Mouse (Mus musculus) kidney, embryonic 14.5 days (tissue): Measurements from ENCODE around the gene Frs2. TPM values are rescaled to one million over a fixed set of nuclear protein-coding genes. Genes with fewer than 3 reads are reported as not detected.

Experiments
- ATAC-seq: fragments of 200-750 bp; cut with Nextera tagmentation; 2 replicates; pipeline ENCODE4 v1.8.0; 2017; ENCODE audit warnings: moderate number of reproducible peaks, mild to moderate bottlenecking, moderate TSS enrichment, moderate library complexity; ENCODE audit not compliant: low FRiP score, low TSS enrichment
- H3K27ac ChIP-seq: fragments of 300-500 bp; sonication (generic); 2 replicates; pipeline ENCODE4 v1.5.1; 2014; ENCODE audit warnings: low read depth, mild to moderate bottlenecking, low read length, moderate library complexity, mixed read lengths
- H3K27me3 ChIP-seq: fragments of 300-500 bp; sonication (generic); 2 replicates; pipeline ENCODE4 v1.6.1; 2014; ENCODE audit warnings: mild to moderate bottlenecking, low read length; ENCODE audit not compliant: control insufficient read depth, insufficient read depth
- H3K36me3 ChIP-seq: fragments of 300-500 bp; sonication (generic); 2 replicates; pipeline ENCODE4 v1.6.1; 2014; ENCODE audit warnings: low read length, mixed read lengths; ENCODE audit not compliant: control insufficient read depth, insufficient read depth
- H3K4me1 ChIP-seq: fragments of 300-500 bp; sonication (generic); 2 replicates; pipeline ENCODE4 v1.6.1; 2014; ENCODE audit warnings: low read length, mixed read lengths; ENCODE audit not compliant: control insufficient read depth, insufficient read depth
- H3K4me2 ChIP-seq: fragments of 300-500 bp; sonication (generic); replicated peaks from 2 replicates; pipeline ENCODE4 v1.6.1; 2014; ENCODE audit warnings: low read depth, mild to moderate bottlenecking, low read length
- H3K4me3 ChIP-seq: fragments of 300-500 bp; sonication (generic); 2 replicates; pipeline ENCODE4 v1.5.1; 2014; ENCODE audit warnings: mild to moderate bottlenecking, low read length
- H3K9ac ChIP-seq: fragments of 300-500 bp; sonication (generic); 2 replicates; pipeline ENCODE4 v1.6.1; 2014; ENCODE audit warnings: low read depth, mild to moderate bottlenecking, low read length, moderate library complexity
- H3K9me3 ChIP-seq: fragments of 300-500 bp; sonication (generic); 2 replicates; pipeline ENCODE4 v1.6.1; 2016; ENCODE audit warnings: low read length; ENCODE audit not compliant: control insufficient read depth
- WGBS: fragments of 180-500 bp; shearing (Covaris S2); extraction: QIAGEN DNeasy Blood & Tissue Kit; methylation state at CpG from one replicate; pipeline ENCODE4 v1.1.7; 2014; 5-methylcytosine and 5-hydroxymethylcytosine counted together
- polyA plus RNA-seq: library from polyadenylated mRNA; unstranded; fragments of >200 nt; fragmentation: Nextera tagmentation; extraction: Ambion mirVana; gene quantifications from 2 replicates; pipeline ENCODE4 v1.2.1, GENCODE M21; 2014

Frs2 gene
- polyA plus RNA-seq, 1 experiment from 2014 or later, result 28.0 TPM

DNA sequence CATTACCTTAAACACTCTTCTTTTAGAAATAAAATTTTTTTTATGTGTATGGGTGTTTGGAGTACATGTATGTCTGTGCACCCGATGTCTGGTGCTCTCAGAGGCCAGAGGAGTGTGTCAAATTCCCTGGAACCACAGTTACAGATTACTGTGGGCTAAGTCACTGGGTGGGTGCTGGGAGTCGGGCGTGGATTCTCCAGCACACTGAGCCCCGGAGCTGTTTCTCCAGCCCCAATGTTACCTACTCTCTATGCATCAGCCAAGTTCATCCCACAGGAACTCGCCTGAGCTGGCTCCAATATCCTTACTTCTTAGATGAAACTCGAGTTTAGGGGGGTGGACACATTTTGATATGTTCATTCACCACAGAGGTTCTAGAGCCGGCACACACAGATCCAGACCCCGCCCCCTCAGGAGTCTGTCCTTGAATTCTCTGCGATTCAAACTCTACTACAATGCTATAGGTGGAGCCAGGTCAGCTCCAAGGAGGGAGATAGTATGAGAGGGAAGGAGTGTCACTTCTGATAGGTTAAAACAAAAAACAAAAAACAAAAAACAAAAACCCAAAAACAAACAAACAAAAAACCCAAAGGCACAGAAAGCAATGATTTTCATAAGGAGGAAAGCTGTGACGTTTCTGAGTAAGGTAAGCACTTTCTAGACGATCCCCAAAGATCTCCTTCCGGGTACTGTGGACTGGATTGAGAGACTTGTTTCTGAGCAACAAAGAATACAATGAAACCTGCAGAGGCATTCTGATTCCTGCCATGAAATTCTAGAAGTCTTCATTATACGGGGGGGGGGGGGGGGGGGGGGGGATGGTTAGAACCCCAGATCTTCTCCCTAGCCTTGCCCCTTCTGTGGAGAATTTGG lies 25.5 kb upstream of the Frs2 start:
- H3K4me3 ChIP-seq, result no peak overlapping the region
- 46% methylated on average over 13 of the region's 13 CpGs for WGBS
- H3K4me1 ChIP-seq, result no peaks in the 10 kb centered on the region
- no peak for ATAC-seq
- no peaks in the 10 kb centered on the region for H3K27me3 ChIP-seq
- H3K4me2 ChIP-seq, result 0 out of 2 replicates have a peak overlapping the region, but pooled peaks have one; percentile 12
- H3K9ac ChIP-seq, result no peak overlapping the region
- H3K9me3 ChIP-seq, result no peaks in the 10 kb centered on the region
- H3K27ac ChIP-seq, result no peak overlapping the region
- no peaks in the 10 kb centered on the region for H3K36me3 ChIP-seq

- ATAC-seq, result no peak
Observed at GRCm38 (mm10) chr10:117173111-117173510, 24.8 kb upstream of the Frs2 start.

GRCm38 (mm10) chr10:117172069-117172468 lies 23.7 kb upstream of the Frs2 start:
- H3K36me3 ChIP-seq, result no peaks in the 10 kb centered on the region
- 41% methylated on average over 3 of the region's 3 CpGs for WGBS
- no peak overlapping the region for H3K9ac ChIP-seq
- H3K9me3 ChIP-seq, result no peaks in the 10 kb centered on the region
- no peaks in the 10 kb centered on the region for H3K27me3 ChIP-seq
- no peak for ATAC-seq
- H3K4me3 ChIP-seq, result no peak overlapping the region
- no peaks in the 10 kb centered on the region for H3K4me1 ChIP-seq
- H3K27ac ChIP-seq, result no peak overlapping the region
- no peak overlapping the region for H3K4me2 ChIP-seq

More at GRCm38 (mm10) chr10:117173111-117173510, 24.8 kb upstream of the Frs2 start:
- no peak overlapping the region for H3K27ac ChIP-seq
- H3K9ac ChIP-seq, result no peak overlapping the region
- H3K27me3 ChIP-seq, result no peaks in the 10 kb centered on the region
- H3K4me2 ChIP-seq, result no peak overlapping the region
- H3K36me3 ChIP-seq, result no peaks in the 10 kb centered on the region
- no peaks in the 10 kb centered on the region for H3K4me1 ChIP-seq
- H3K4me3 ChIP-seq, result no peak overlapping the region
- 90% methylated on average over 1 of the region's 1 CpGs for WGBS
- H3K9me3 ChIP-seq, result no peaks in the 10 kb centered on the region

DNA sequence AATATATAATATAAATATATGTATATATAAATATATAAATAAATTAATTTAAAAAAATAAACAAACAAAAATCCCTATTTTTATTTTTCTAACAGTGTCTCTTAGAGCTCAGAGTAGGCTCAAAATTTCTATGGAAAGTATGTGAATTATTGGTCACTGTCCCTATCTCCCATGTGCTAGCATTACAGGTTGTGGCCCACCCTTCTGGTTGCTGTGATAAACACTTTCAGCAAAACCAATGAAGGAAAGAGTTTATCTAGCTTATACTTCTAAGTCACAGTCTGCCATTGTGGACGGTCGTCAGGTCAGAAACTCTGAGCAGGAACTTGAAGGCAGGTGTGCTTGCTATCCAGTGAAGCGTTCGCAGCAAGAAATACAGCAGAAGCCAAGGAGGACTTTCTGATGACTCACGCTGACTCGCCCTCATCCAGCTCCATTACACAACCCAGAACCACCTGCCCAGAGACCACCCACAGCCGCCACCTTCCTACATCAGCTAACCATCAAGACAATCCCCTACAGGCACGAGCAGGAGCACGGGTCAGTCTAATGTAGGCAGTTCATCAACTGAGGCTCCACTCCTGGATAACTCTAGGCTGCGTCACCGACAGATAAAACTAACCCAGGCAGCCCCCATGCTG lies 18.6 kb upstream of the Frs2 start:
- H3K9me3 ChIP-seq, result no peaks in the 10 kb centered on the region
- H3K4me3 ChIP-seq, result no peak overlapping the region
- no peaks in the 10 kb centered on the region for H3K36me3 ChIP-seq
- ATAC-seq, result no peak
- no peak overlapping the region for H3K4me2 ChIP-seq
- no peaks in the 10 kb centered on the region for H3K4me1 ChIP-seq
- no peak overlapping the region for H3K27ac ChIP-seq
- no peaks in the 10 kb centered on the region for H3K27me3 ChIP-seq
- H3K9ac ChIP-seq, result no peak overlapping the region
- 75% methylated on average over 11 of the region's 11 CpGs for WGBS

- H3K27me3 ChIP-seq, result no peaks in the 10 kb centered on the region
- 68% methylated on average over 11 of the region's 11 CpGs for WGBS
- no peaks in the 10 kb centered on the region for H3K4me1 ChIP-seq
- ATAC-seq, result no peak
- no peaks in the 10 kb centered on the region for H3K36me3 ChIP-seq
- H3K9ac ChIP-seq, result no peak overlapping the region
- H3K9me3 ChIP-seq, result no peaks in the 10 kb centered on the region
- H3K4me3 ChIP-seq, result no peak overlapping the region
- H3K4me2 ChIP-seq, result no peak overlapping the region
- H3K27ac ChIP-seq, result no peak overlapping the region
Observed at GRCm38 (mm10) chr10:117162662-117163061, 14.3 kb upstream of the Frs2 start.

DNA sequence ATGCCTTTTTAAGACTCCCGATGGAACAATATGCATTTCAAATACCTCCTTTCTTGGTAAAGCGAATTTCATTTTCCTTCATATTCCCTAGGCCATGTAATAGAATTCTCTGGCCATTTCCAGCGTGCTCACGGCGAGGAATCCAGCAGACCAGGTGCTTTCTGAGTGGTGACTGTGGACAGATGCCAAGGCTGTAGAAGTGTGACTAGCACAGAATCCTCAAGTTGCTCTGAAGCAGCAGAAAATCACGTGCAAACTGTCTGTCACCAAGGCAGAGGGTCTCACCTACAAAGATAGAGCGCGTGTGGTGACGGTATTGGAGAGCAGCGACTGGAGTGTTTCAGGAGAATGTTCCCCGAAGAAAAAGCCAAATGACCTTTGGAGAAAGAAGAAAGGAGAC lies 11.8 kb upstream of the Frs2 start:
- no peak for ATAC-seq
- Histone ChIP-seq H3K4me3 (no peak overlapping the region), H3K9me3 (no peaks in the 10 kb centered on the region), H3K4me2 (no peak overlapping the region), H3K4me1 (no peaks in the 10 kb centered on the region), H3K27ac (no peak overlapping the region), H3K36me3 (no peaks in the 10 kb centered on the region), H3K27me3 (no peaks in the 10 kb centered on the region), H3K9ac (no peak overlapping the region)
- WGBS, result 74% methylated on average over 11 of the region's 11 CpGs

DNA sequence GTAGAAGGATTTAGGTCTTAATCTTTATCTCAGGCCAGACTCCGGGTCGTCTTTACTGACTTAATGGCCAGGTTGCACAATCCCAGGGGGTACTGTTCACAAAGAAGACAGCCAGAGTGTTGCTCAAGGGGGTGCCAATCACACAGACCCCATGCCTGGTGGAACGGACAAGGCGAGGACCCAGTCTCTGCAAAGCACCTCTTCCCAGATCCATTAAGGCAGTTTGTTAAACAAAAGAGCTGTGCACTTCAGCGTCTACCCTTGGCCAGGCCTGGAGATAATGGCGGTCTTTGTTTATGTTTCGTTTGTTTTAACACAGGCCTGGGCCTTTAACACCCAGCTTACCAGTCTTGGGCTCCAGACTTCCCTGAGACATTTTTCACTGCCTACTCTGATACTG lies 3.9 kb upstream of the Frs2 start:
- no peak overlapping the region for H3K4me2 ChIP-seq
- H3K4me3 ChIP-seq, result no peak overlapping the region
- H3K27ac ChIP-seq, result no peak overlapping the region
- no peak for ATAC-seq
- H3K36me3 ChIP-seq, result no peaks in the 10 kb centered on the region
- H3K9ac ChIP-seq, result no peak overlapping the region
- no peaks in the 10 kb centered on the region for H3K27me3 ChIP-seq
- no peaks in the 10 kb centered on the region for H3K9me3 ChIP-seq
- H3K4me1 ChIP-seq, result peaks cover 7% of the 10 kb centered on the region; the same call in 1 of the 2 replicates
- 27% methylated on average over 7 of the region's 7 CpGs for WGBS

DNA sequence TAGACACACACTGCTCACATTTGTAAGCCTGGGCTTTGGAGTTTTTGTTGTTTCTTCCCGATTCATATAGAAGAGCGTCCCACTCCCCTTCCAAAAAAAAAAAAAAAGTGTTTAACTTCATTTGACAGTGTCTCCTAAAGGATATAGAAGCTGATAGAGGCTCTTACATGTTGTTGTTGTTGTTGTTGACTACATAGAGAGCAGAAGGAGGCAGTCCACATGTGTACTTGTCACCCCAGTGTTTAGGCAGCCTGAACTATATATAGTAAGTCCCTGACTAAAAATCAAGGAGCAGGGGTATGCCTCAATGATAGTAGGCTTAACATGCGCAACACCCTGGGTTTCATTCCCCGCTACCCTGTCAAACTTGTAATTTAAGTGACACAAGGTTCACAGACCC lies 3.3 kb upstream of the Frs2 start:
- H3K9ac ChIP-seq, result no peak overlapping the region
- H3K4me2 ChIP-seq, result peak overlapping the region; percentile 17; the same call in 1 of the 2 replicates
- no peak for ATAC-seq
- WGBS, result 51% methylated on average over 4 of the region's 4 CpGs
- no peak overlapping the region for H3K4me3 ChIP-seq
- H3K27ac ChIP-seq, result no peak overlapping the region
- H3K36me3 ChIP-seq, result no peaks in the 10 kb centered on the region
- peaks cover 10% of the 10 kb centered on the region for H3K4me1 ChIP-seq
- no peaks in the 10 kb centered on the region for H3K9me3 ChIP-seq
- H3K27me3 ChIP-seq, result no peaks in the 10 kb centered on the region

DNA sequence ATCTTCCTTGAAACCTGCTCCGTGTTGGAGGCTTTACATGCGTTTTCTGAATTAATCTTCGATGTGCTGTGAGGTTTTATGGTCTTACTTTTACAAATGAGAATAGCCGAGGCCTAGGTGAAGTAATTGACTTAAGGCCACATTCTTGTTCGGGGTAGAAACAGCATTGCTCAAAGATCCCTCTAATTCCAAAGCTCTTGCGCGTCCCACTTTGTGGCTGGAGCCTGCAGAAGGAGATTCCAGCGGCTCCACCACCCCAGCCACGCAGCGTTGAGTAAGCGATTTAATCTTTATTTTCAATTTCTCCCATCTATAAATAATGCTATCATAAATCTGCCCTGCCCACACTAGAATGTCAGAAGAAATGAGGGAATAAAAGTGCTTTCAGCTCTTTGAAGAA lies 2.9 kb upstream of the Frs2 start:
- 12% methylated on average over 11 of the region's 11 CpGs for WGBS
- ATAC-seq, result no peak
- Histone ChIP-seq H3K9me3 (no peaks in the 10 kb centered on the region), H3K27me3 (no peaks in the 10 kb centered on the region), H3K27ac (no peak overlapping the region), H3K4me2 (peak overlapping the region; percentile 17), H3K36me3 (no peaks in the 10 kb centered on the region), H3K4me3 (no peak overlapping the region), H3K9ac (no peak overlapping the region), H3K4me1 (peaks cover 14% of the 10 kb centered on the region)
